Comparison of ENCODE assay signal across 9 mouse cellular contexts in genomic region chr1:190682021-190682926, GRCm38 (mm10).
DNase-seq lines count a peak whose midpoint lies in the region; ATAC-seq lines count a peak whose summit lies in the region.
"Had no signal": no experiment of that assay in that cellular context is flagged by ENCODE, and none has a peak within 500 bp of the region (broad histone marks: within the 10 kb centered on the region; RNA-seq: fewer than 3 reads in every experiment).

No protein-coding gene starts in this region.

- no peak overlapping the region for H3K4me3 ChIP-seq in limb, embryonic 12.5 days (replicated peaks)
- H3K4me3 ChIP-seq in limb, embryonic 10.5 days: no peak overlapping the region
- H3K4me3 ChIP-seq in forebrain, embryonic 13.5 days: peak overlapping the region; percentile 15; the same call in 1 of the 2 replicates
- peak overlapping the region; percentile 4; the same call in 1 of the 2 replicates for H3K4me3 ChIP-seq in stomach, embryonic 16.5 days (replicated peaks; ENCODE audit: low read length)
- H3K4me3 ChIP-seq: liver, embryonic 15.5 days had no signal

- H3K9ac ChIP-seq in limb, embryonic 12.5 days (replicated peaks): no peak overlapping the region
- H3K9ac ChIP-seq in forebrain, embryonic 13.5 days: no peak overlapping the region
- 0 out of 2 replicates have a peak overlapping the region, but pooled peaks have one; percentile 36 for H3K9ac ChIP-seq in stomach, embryonic 16.5 days (ENCODE audit: low read length)
- H3K9ac ChIP-seq: liver, embryonic 15.5 days had no signal

- H3K36me3 ChIP-seq in limb, embryonic 12.5 days: no peaks in the 10 kb centered on the region
- no peaks in the 10 kb centered on the region for H3K36me3 ChIP-seq in limb, embryonic 10.5 days
- no peaks in the 10 kb centered on the region for H3K36me3 ChIP-seq in forebrain, embryonic 13.5 days (ENCODE audit: poor library complexity, severe bottlenecking)
- H3K36me3 ChIP-seq in stomach, embryonic 16.5 days (ENCODE audit: control insufficient read depth, insufficient read depth, low read length): no peaks in the 10 kb centered on the region
- H3K36me3 ChIP-seq: liver, embryonic 15.5 days had no signal

- H3K4me2 ChIP-seq in limb, embryonic 12.5 days: peak overlapping the region; percentile 8; the same call in 1 of the 2 replicates
- peak overlapping the region; percentile 54 for H3K4me2 ChIP-seq in forebrain, embryonic 13.5 days
- H3K4me2 ChIP-seq in stomach, embryonic 16.5 days (ENCODE audit: low read depth, low read length): peak overlapping the region; percentile 37
- H3K4me2 ChIP-seq: liver, embryonic 15.5 days had no signal

- no peak overlapping the region for H3K27ac ChIP-seq in limb, embryonic 12.5 days
- no peak overlapping the region for H3K27ac ChIP-seq in limb, embryonic 10.5 days
- peak overlapping the region; percentile 78 for H3K27ac ChIP-seq in forebrain, embryonic 13.5 days
- no peak overlapping the region for H3K27ac ChIP-seq in stomach, embryonic 16.5 days (ENCODE audit: low read length)
- H3K27ac ChIP-seq: liver, embryonic 15.5 days had no signal

- no peak for ATAC-seq in limb, embryonic 12.5 days (ENCODE audit: insufficient number of reproducible peaks, insufficient read depth, low FRiP score, low TSS enrichment, low read depth)
- ATAC-seq in forebrain, embryonic 13.5 days: peak; percentile 89
- no peak; the same call in 1 of the 2 replicates for ATAC-seq in stomach, embryonic 16.5 days (ENCODE audit: insufficient read depth, low FRiP score)

- H3K9me3 ChIP-seq in limb, embryonic 12.5 days: no peaks in the 10 kb centered on the region
- no peaks in the 10 kb centered on the region for H3K9me3 ChIP-seq in limb, embryonic 10.5 days (replicated peaks)
- no peaks in the 10 kb centered on the region for H3K9me3 ChIP-seq in forebrain, embryonic 13.5 days (replicated peaks)
- H3K9me3 ChIP-seq in stomach, embryonic 16.5 days (replicated peaks; ENCODE audit: control insufficient read depth, low read length): no peaks in the 10 kb centered on the region
- H3K9me3 ChIP-seq: liver, embryonic 15.5 days had no signal

- 77% methylated on average over 25 of the region's 25 CpGs for WGBS in limb, embryonic 12.5 days
- WGBS in limb, embryonic 10.5 days: 78% methylated on average over 25 of the region's 25 CpGs
- WGBS in forebrain, embryonic 13.5 days: 10% methylated on average over 25 of the region's 25 CpGs
- WGBS in stomach, embryonic 16.5 days: 56% methylated on average over 25 of the region's 25 CpGs

- 0 out of 2 replicates have a peak, but pooled peaks cover 6% of the 10 kb centered on the region for H3K27me3 ChIP-seq in limb, embryonic 12.5 days
- no peaks in the 10 kb centered on the region for H3K27me3 ChIP-seq in limb, embryonic 10.5 days (ENCODE audit: low read depth, poor library complexity, severe bottlenecking)
- H3K27me3 ChIP-seq in forebrain, embryonic 13.5 days: peaks cover 24% of the 10 kb centered on the region
- no peaks in the 10 kb centered on the region for H3K27me3 ChIP-seq in stomach, embryonic 16.5 days (ENCODE audit: control insufficient read depth, insufficient read depth, low read length)
- H3K27me3 ChIP-seq: liver, embryonic 15.5 days had no signal

- no peak for DNase-seq in limb, embryonic 10.5 days (ENCODE audit: low spot score)
- peak; percentile 59 to 76 for DNase-seq in layer of hippocampus, adult 18-20 months (ENCODE audit: low spot score in 2 of 2)
- DNase-seq in lung, postnatal 14 days: peak; percentile 31
- no peak for DNase-seq in MN1 (ENCODE audit: low spot score)
- no peak for DNase-seq in spleen, postnatal 14 days (ENCODE audit: low spot score in 2 of 2)

- H3K4me1 ChIP-seq in limb, embryonic 12.5 days (replicated peaks): peaks cover 5% of the 10 kb centered on the region
- no peaks in the 10 kb centered on the region for H3K4me1 ChIP-seq in limb, embryonic 10.5 days
- H3K4me1 ChIP-seq in forebrain, embryonic 13.5 days: peaks cover 32% of the 10 kb centered on the region
- H3K4me1 ChIP-seq in stomach, embryonic 16.5 days (ENCODE audit: control insufficient read depth, insufficient read depth, low read length): no peaks in the 10 kb centered on the region; the same call in 1 of the 2 replicates
- H3K4me1 ChIP-seq: liver, embryonic 15.5 days had no signal

Comparison
In these comparisons a context has a peak if more than half of its experiments do, and no peak if none do; other contexts are left out.
1. H3K4me3 ChIP-seq: peak in forebrain, embryonic 13.5 days (single experiment) and stomach, embryonic 16.5 days (single experiment); none in limb, embryonic 12.5 days (single experiment) and limb, embryonic 10.5 days (single experiment).
2. DNase-seq: peak in layer of hippocampus, adult 18-20 months (2 of 2) and lung, postnatal 14 days (single experiment); none in limb, embryonic 10.5 days (single experiment), MN1 (single experiment) and spleen, postnatal 14 days (0 of 2).
3. Peak in every context shown above with its lines, with median percentiles within 50 percentile points of each other: H3K4me2 ChIP-seq.